Mouse (Mus musculus) bone marrow, adult 2 months (tissue): ENCODE measurements around the gene Dgat2l6.

Source experiments
- CTCF ChIP-seq: fragments of 200-500 bp; IDR thresholded peaks from 2 replicates; pipeline ENCODE4 v1.5.1; 2011; ENCODE audit warnings: low read length, control low read depth; ENCODE audit not compliant: control insufficient read depth, insufficient read depth
- POLR2A ChIP-seq: fragments of 200-500 bp; IDR thresholded peaks from 2 replicates; pipeline ENCODE4 v1.6.1; 2011; ENCODE audit warnings: low read depth, mild to moderate bottlenecking, control low read depth, low read length, borderline replicate concordance; ENCODE audit not compliant: control insufficient read depth

DNA sequence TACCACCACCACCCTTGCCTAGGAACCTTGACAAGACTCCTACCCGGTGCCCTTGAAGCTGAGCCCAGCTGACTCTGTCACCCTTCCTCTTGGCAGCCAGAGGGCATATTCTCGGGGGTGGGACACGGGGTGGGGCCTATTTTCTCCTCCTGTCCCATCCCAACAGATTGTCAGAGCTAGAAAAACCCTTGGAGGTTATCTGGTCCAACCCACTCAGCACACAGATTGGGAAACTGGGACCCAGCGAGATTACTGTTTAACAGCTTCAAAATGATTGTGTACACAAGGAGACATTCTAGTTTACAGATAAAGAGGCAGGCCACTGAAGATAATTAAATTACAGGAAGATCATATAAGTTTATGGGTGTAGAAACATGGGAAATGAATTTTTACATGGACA, 70.2 kb downstream of the Dgat2l6 start, which contains the start of gene P2ry4:
- TF ChIP-seq POLR2A (no peak), CTCF (no peak)
